Mouse (Mus musculus) liver, adult 2 months (tissue): ENCODE measurements around the gene Adam15.

Source experiments
- CTCF ChIP-seq: fragments of 200-500 bp; IDR thresholded peaks from 2 replicates; pipeline ENCODE4 v1.5.1; 2011; ENCODE audit warnings: low read depth, low read length, control low read depth
- POLR2A ChIP-seq: fragments of 200-500 bp; IDR thresholded peaks from 2 replicates; pipeline ENCODE4 v1.6.1; 2011; ENCODE audit warnings: low read length, control low read depth; ENCODE audit not compliant: insufficient read depth; ENCODE audit errors: extremely low read depth

DNA sequence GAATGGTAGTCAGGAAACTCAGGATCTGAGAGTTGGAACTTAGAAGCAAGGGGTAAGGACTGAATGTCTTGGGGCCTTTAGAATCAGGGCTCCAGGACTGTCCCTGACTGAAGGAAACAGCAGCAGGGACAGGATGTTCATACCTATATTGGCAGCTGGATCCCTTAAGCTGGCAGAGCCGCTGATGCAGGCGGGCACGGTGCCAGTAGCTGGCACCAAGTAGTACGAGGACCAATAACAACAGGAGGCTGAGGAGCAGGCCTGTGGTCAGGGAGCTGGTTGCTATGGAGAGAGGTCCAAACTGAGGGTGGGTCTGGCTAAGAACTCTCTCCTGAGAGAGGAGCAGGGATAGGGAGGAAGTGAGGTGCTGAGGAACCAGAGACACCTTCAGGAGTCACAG lies 8.0 kb downstream of the Adam15 start:
- no peak for TF ChIP-seq POLR2A
- TF ChIP-seq CTCF: no peak
